Mouse (Mus musculus) lung, embryonic 15.5 days (tissue): ENCODE measurements around the gene Rtbdn. TPM values are rescaled to one million over a fixed set of nuclear protein-coding genes. Genes with fewer than 3 reads are reported as not detected.
A peak's percentile ranks its signal among the peaks of the same experiment; 100 is the strongest.

Source experiments
- ATAC-seq: fragments of 200-750 bp; cut with Nextera tagmentation; 2 replicates; pipeline ENCODE4 v1.8.0; 2017; ENCODE audit warnings: moderate number of reproducible peaks, borderline replicate concordance; ENCODE audit not compliant: low FRiP score, low TSS enrichment; ENCODE audit errors: extremely low read depth
- H3K27ac ChIP-seq: fragments of 300-500 bp; sonication (generic); 2 replicates; pipeline ENCODE4 v1.5.1; 2015; ENCODE audit warnings: moderate library complexity, mild to moderate bottlenecking, inconsistent platforms
- H3K27me3 ChIP-seq: fragments of 300-500 bp; sonication (generic); 2 replicates; pipeline ENCODE4 v1.6.1; 2015; ENCODE audit warnings: inconsistent platforms
- H3K36me3 ChIP-seq: fragments of 300-500 bp; sonication (generic); 2 replicates; pipeline ENCODE4 v1.6.1; 2015; ENCODE audit warnings: inconsistent platforms
- H3K4me1 ChIP-seq: fragments of 300-500 bp; sonication (generic); 2 replicates; pipeline ENCODE4 v1.6.1; 2015; ENCODE audit warnings: inconsistent platforms
- H3K4me2 ChIP-seq: fragments of 300-500 bp; sonication (generic); 2 replicates; pipeline ENCODE4 v1.6.1; 2015; ENCODE audit warnings: inconsistent platforms, mild to moderate bottlenecking, moderate library complexity
- H3K4me3 ChIP-seq: fragments of 300-500 bp; sonication (generic); 2 replicates; pipeline ENCODE4 v1.5.1; 2015; ENCODE audit warnings: mild to moderate bottlenecking, inconsistent platforms
- H3K9ac ChIP-seq: fragments of 300-500 bp; sonication (generic); 2 replicates; pipeline ENCODE4 v1.6.1; 2015; ENCODE audit warnings: inconsistent platforms
- H3K9me3 ChIP-seq: fragments of 300-500 bp; sonication (generic); 2 replicates; pipeline ENCODE4 v1.6.1; 2016; ENCODE audit warnings: inconsistent platforms
- WGBS: fragments of 180-500 bp; shearing (Covaris S2); methylation state at CpG from one replicate; pipeline ENCODE4 v1.1.7; 2015; 5-methylcytosine and 5-hydroxymethylcytosine counted together
- polyA plus RNA-seq: library from polyadenylated mRNA; unstranded; fragments of >200 nt; fragmentation: Nextera tagmentation; extraction: Ambion mirVana; gene quantifications from 2 replicates; pipeline ENCODE4 v1.2.1, GENCODE M21; 2015

Rtbdn gene
- polyA plus RNA-seq, 1 experiment from 2014 or later, result 0.12 TPM

DNA sequence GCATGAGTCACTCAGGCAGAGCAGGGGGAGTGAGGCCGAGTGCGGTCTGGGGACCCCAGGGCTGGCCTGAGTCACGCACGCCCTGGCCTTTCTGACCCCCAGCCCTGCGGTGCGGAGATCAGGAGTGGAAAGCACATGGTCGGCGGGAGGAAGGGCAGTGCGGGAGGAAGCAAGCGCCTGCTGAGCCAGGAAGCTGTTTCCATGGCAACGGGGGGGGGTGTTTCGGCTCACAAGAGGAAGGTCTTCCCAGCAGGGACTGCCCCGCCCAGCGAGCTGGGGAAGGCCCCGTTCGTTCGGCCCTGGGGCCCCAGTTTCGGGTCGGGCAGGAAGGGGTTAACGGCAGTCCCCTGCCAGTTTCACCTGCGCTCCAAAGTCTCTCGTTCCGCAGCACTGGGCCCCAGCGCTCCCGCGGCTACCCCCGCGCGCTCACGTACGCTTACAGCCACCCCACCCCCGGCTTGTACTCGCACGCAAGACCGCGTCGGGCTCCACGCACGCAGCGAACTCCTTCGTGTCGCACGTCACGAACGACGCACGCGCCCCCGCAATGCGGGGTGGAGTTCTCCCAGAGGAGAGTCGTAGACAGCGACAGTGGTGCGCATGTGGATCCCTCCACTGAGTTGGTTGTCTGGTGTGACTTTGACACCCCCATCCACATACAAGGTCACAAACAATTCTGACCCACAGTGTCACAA is 39.0 kb downstream of the Rtbdn start:
- Histone ChIP-seq H3K9ac (peak overlapping the region; percentile 52), H3K4me3 (peak overlapping the region; percentile 49), H3K9me3 (no peaks in the 10 kb centered on the region), H3K4me2 (peak overlapping the region; percentile 99), H3K27me3 (peaks cover 3% of the 10 kb centered on the region; the same call in 1 of the 2 replicates), H3K27ac (peak overlapping the region; percentile 87), H3K4me1 (peaks cover 60% of the 10 kb centered on the region), H3K36me3 (no peaks in the 10 kb centered on the region)
- peak; percentile 28 for ATAC-seq
- WGBS, result 1% methylated on average over 53 of the region's 53 CpGs

DNA sequence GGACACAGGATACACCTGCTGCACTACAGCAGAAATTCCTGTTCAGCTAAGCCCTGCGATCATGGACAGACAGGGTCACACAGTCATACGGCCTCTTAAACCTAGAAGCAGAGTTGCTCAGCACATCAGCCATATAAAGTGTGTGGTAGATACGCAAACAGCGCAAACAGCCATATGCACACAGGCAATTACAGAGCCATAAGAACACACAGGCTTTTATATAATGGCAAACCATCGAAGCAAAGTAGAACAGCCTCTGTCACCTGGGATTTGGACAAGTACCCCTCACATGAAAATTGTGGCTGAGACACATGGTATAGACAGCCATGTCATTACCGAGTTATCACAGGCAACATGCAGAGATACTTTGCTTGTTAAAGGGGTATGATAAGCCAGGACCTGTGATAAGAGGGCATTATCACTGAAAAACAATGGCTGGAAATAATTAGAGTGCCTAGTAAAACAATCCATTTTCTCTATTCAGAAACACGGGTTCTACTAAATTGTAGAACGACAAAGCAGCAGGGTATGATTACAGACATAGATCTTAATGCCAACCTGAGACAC is 39.7 kb downstream of the Rtbdn start:
- Histone ChIP-seq H3K27me3 (peaks cover 3% of the 10 kb centered on the region; the same call in 1 of the 2 replicates), H3K4me3 (peak overlapping the region; percentile 49), H3K9me3 (no peaks in the 10 kb centered on the region), H3K27ac (peak overlapping the region; percentile 87), H3K36me3 (no peaks in the 10 kb centered on the region), H3K4me1 (peaks cover 60% of the 10 kb centered on the region), H3K9ac (no peak overlapping the region), H3K4me2 (peak overlapping the region; percentile 99)
- WGBS, result 31% methylated on average over 8 of the region's 8 CpGs
- ATAC-seq, result no peak

DNA sequence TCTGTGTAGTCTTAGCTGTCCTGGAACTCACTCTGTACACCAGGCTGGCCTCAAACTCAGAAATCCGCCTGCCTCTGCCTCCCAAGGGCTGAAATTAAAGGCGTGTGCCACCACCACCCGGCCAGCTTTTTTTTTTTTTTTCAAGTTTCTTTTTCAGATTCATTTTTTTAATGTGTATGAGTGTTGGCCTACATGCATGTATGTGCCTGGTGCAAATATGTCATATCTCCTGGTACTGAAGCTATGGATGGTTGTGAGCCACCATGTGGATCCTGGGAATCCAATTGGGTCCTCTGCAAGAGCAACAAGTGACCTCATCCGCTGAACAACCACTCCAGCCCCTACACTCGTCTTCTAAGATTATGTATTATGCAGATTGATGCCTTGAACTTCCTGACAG is 40.6 kb downstream of the Rtbdn start:
- peaks cover 51% of the 10 kb centered on the region for H3K4me1 ChIP-seq
- peaks cover 3% of the 10 kb centered on the region; the same call in 1 of the 2 replicates for H3K27me3 ChIP-seq
- H3K4me3 ChIP-seq, result no peak overlapping the region
- H3K4me2 ChIP-seq, result no peak overlapping the region
- H3K36me3 ChIP-seq, result no peaks in the 10 kb centered on the region
- no peak for ATAC-seq
- WGBS, result 69% methylated on average over 5 of the region's 5 CpGs
- no peaks in the 10 kb centered on the region for H3K9me3 ChIP-seq
- H3K9ac ChIP-seq, result no peak overlapping the region
- H3K27ac ChIP-seq, result no peak overlapping the region

DNA sequence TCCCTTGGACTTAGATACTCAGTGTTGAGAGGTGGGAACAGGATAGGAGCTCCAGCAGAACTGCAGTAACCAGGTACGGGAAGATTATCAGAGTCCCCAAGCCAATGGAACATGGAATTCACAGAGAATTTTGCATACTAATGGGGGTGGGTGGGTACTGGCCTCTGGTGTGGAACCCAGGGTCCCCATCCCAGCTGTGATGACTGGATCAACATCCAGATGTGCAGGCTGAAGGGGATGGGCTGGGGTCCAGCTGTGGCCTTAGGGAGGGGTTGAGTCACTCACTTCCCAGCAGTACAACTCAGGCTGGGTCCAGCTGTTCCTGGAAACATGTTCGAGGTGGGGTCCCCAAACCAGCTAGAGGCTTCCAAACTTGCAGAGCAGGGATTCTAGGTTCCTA is 41.1 kb downstream of the Rtbdn start:
- no peak for ATAC-seq
- peaks cover 47% of the 10 kb centered on the region for H3K4me1 ChIP-seq
- H3K4me2 ChIP-seq, result no peak overlapping the region
- 55% methylated on average over 2 of the region's 2 CpGs for WGBS
- no peaks in the 10 kb centered on the region for H3K9me3 ChIP-seq
- H3K36me3 ChIP-seq, result no peaks in the 10 kb centered on the region
- no peak overlapping the region for H3K27ac ChIP-seq
- H3K27me3 ChIP-seq, result peaks cover 3% of the 10 kb centered on the region; the same call in 1 of the 2 replicates
- no peak overlapping the region for H3K4me3 ChIP-seq
- H3K9ac ChIP-seq, result no peak overlapping the region

DNA sequence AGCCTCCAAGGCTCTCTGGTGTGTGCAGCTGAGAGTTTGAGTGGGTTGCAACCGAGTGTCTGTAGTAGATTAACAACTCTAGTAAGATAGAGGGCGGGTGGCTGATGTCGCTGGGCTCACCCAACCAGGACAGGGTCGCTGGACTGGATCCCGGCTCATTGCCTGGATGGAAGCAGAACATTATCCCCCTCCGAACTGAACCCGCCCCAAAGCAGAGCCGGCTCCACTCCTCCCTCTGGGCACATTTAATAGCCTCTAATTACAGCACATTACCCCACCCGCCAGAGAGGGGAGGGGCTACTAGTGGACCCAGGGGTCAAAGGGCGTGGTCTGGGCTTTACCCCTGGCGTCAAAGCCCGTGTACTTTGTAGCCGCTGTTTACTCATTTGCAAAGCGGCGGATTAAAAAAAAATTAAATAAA is 42.5 kb downstream of the Rtbdn start:
- Histone ChIP-seq H3K4me2 (peak overlapping the region; percentile 85), H3K27me3 (peaks cover 4% of the 10 kb centered on the region; the same call in 1 of the 2 replicates), H3K36me3 (no peaks in the 10 kb centered on the region), H3K4me3 (peak overlapping the region; percentile 53), H3K4me1 (peaks cover 40% of the 10 kb centered on the region), H3K9me3 (no peaks in the 10 kb centered on the region), H3K9ac (no peak overlapping the region; the same call in 1 of the 2 replicates), H3K27ac (peak overlapping the region; percentile 83)
- 15% methylated on average over 15 of the region's 15 CpGs for WGBS
- ATAC-seq, result no peak

DNA sequence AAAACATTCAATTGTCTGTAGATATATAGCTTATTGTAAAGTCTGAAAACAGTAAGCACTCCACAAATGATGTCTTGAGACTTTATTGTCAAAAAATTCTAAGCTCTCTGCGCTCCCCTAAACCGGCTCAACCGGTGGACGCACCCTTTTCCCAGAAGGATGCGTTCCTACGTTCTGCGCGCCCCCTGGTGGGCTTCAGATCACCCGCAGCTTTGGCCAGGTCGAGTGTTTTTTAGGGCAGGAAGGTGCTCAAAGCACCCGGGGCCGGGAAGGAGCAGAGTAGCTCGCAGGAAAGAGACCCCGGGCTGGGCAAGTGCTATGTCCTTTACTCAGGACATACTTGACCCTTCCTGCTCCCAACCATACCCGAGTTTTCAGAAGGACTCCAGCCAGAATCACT is 43.0 kb downstream of the Rtbdn start:
- H3K4me3 ChIP-seq, result peak overlapping the region; percentile 53
- peak overlapping the region; percentile 59 for H3K9ac ChIP-seq
- ATAC-seq, result peak; percentile 60; the same call in 1 of the 2 replicates
- H3K4me1 ChIP-seq, result peaks cover 35% of the 10 kb centered on the region
- WGBS, result under 1% methylated on average over 15 of the region's 15 CpGs
- H3K27me3 ChIP-seq, result peaks cover 6% of the 10 kb centered on the region; the same call in 1 of the 2 replicates
- peak overlapping the region; percentile 85 for H3K4me2 ChIP-seq
- peak overlapping the region; percentile 83 for H3K27ac ChIP-seq
- no peaks in the 10 kb centered on the region for H3K9me3 ChIP-seq
- no peaks in the 10 kb centered on the region for H3K36me3 ChIP-seq

DNA sequence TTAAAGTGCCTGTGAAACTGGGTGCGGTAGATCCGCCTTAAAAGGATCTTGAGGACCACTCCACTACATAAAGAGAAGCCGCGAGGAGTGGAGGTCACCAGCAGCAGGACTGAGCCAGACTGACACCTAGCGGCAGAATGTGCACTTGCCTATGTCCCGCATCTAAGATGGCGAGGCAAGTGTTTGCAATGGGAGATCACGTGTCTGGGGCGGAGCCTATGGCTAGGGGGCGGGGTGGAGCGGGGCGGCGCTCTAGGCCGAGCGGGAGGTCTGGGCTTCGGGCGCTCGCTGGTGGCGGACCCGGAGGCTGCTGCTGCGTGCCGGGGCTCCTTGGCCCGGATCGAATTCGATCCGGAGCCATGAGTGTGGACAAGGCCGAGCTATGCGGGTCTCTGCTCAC is 43.6 kb downstream of the Rtbdn start, which contains the start of gene Hook2:
Gene Hook2 (plus strand): TSS at position 255 of the 400 bp plus-strand sequence.
- H3K27ac ChIP-seq, result peak within 1 kb of the TSS; percentile 83
- H3K4me3 ChIP-seq, result peak within 1 kb of the TSS; percentile 53
- ATAC-seq, result peak; percentile 87
- 1% methylated on average over 28 of the region's 28 CpGs for WGBS
- H3K36me3 ChIP-seq, result no peaks in the 10 kb centered on the region
- peaks cover 6% of the 10 kb centered on the region; the same call in 1 of the 2 replicates for H3K27me3 ChIP-seq
- H3K9ac ChIP-seq, result peak within 1 kb of the TSS; percentile 62
- peak within 1 kb of the TSS; percentile 85 for H3K4me2 ChIP-seq
- no peaks in the 10 kb centered on the region for H3K9me3 ChIP-seq
- H3K4me1 ChIP-seq, result peaks cover 30% of the 10 kb centered on the region

DNA sequence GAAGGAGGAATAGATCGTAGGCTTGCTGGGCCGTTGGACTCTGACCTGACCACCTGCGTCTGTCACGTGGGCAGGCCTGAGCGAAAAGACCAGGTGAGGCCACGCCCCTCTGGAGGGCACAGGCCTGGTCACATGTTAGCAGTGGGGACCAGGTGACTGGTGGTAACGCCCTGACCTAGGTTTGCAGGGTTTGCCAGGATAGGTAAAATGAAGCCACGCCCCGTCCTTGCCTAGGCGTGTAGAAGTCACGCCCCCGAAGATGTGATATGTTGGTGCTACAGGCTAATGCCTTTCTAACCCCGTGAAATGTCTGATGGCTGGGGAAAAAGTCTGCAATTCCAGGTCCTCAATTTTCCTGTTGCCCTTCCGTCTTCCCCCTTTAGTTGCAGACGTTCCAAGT is 44.0 kb downstream of the Rtbdn start:
- Histone ChIP-seq H3K4me3 (peak overlapping the region; percentile 53), H3K27me3 (peaks cover 6% of the 10 kb centered on the region; the same call in 1 of the 2 replicates), H3K27ac (peak overlapping the region; percentile 83), H3K9me3 (no peaks in the 10 kb centered on the region), H3K9ac (peak overlapping the region; percentile 62), H3K4me2 (peak overlapping the region; percentile 85), H3K36me3 (no peaks in the 10 kb centered on the region), H3K4me1 (peaks cover 25% of the 10 kb centered on the region)
- 1% methylated on average over 15 of the region's 15 CpGs for WGBS
- ATAC-seq, result peak; percentile 69

DNA sequence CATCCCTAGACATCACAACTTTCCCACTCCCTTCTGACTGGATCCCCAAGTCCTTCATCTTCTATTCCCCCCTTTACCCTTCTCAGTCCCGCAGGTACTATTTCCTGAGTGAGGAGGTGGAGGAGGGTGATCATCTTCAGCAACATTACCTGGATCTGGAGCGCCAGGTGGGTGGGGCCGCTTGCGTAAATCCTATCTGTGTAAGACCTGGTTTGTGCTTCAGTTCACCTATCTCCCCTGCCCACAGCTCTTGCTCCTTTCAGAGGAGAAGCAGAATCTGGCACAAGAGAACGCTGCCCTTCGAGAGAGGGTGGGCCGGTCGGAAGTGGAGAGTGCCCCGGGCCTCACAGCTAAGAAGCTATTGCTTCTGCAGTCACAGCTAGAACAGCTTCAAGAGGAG is 47.6 kb downstream of the Rtbdn start:
- Histone ChIP-seq H3K4me2 (no peak overlapping the region), H3K36me3 (no peaks in the 10 kb centered on the region), H3K4me3 (no peak overlapping the region), H3K4me1 (peaks cover 15% of the 10 kb centered on the region), H3K27me3 (0 out of 2 replicates have a peak, but pooled peaks cover 7% of the 10 kb centered on the region), H3K9ac (no peak overlapping the region), H3K9me3 (no peaks in the 10 kb centered on the region), H3K27ac (no peak overlapping the region)
- WGBS, result 89% methylated on average over 9 of the region's 9 CpGs
- no peak for ATAC-seq

DNA sequence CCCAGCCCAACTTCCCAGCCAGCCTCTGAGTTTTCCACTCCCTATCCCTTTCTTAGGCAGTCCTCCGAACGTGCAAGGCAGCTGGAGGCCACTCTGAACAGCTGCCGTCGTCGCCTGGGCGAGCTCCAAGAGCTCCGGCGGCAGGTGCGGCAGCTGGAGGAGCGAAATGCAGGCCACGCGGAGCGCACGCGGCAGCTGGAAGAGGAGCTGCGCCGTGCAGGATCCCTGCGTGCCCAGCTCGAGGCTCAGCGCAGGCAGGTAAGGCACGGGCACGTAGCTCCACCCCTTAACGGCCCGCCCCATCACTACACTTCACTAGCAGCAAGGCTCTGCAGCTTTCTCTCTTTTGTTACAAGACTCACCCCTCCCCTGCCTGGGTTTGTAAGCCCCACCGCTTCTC is 48.9 kb downstream of the Rtbdn start:
- Histone ChIP-seq H3K4me1 (peaks cover 11% of the 10 kb centered on the region), H3K27ac (no peak overlapping the region), H3K4me3 (no peak overlapping the region), H3K36me3 (no peaks in the 10 kb centered on the region), H3K4me2 (no peak overlapping the region), H3K27me3 (0 out of 2 replicates have a peak, but pooled peaks cover 7% of the 10 kb centered on the region), H3K9me3 (no peaks in the 10 kb centered on the region), H3K9ac (no peak overlapping the region)
- WGBS, result 32% methylated on average over 25 of the region's 25 CpGs
- ATAC-seq, result no peak

DNA sequence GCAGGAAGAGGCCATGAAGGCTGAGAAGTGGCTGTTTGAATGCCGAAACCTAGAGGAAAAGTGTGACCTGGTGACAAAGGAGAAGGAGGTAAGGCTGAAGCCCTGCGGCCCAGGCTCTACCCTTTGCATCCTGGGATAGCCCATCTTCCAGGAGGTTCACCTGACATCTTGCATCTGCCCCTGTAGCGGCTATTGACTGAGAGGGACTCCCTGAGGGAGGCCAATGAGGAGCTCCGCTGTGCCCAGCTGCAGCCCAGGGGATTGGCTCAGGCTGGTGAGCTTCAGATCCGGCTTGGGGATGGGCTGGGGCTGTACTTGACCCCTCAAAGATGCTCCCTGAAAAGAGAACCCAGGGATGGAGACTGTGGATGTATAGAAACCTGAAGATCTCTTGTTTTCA is 50.2 kb downstream of the Rtbdn start:
- no peak overlapping the region for H3K27ac ChIP-seq
- H3K9me3 ChIP-seq, result no peaks in the 10 kb centered on the region
- H3K4me2 ChIP-seq, result no peak overlapping the region
- no peak overlapping the region for H3K4me3 ChIP-seq
- H3K4me1 ChIP-seq, result peaks cover 3% of the 10 kb centered on the region
- ATAC-seq, result no peak
- WGBS, result 80% methylated on average over 5 of the region's 5 CpGs
- H3K36me3 ChIP-seq, result no peaks in the 10 kb centered on the region
- 0 out of 2 replicates have a peak, but pooled peaks cover 7% of the 10 kb centered on the region for H3K27me3 ChIP-seq
- H3K9ac ChIP-seq, result no peak overlapping the region
